ENCODE assay signal across 8 mouse cellular contexts in the genomic region with DNA sequence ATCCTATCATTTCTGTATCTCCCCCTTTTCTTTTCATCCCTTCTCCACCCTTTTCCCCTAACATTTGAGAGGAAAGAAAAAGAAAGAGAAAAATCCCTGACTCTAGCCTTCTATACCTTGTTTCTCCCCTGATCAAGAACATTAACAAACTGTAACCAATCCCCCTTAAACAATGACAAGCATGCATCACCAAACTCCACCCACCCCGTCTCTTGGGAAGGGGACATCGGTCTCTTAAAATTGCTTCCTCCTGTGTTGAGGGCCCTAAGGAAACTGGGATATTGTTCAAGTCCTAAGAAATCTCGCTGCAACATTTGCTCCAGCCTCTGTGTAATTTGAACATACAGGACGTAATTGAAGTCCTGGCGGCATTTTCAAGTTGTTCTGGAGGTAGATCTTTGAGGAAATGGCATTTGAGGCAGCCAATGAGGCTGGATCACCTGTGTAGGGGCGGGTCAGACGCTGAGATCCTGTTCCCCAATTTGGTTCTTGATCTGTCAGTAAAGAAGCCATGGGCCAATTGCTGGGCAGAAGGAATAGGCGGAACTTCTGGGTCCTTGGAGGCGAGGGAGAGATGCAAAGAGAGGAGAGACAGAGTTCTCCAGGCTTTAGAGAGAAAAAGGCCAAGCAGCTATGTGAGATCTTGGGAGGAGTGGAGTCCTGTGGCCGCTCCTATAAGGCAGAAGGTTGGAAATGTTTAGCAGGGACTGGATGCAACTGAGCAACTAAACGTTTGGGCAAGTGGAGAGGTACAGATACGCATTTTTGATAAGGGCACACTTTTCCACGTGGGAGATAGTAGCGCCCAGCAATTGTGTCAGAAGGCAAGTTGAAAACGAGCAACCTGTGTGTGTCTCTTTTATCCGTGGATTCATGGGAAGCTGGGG. TPM values are rescaled to one million over a fixed set of nuclear protein-coding genes. Genes with fewer than 3 reads are reported as not detected.
DNase-seq lines count a peak whose midpoint lies in the region; ATAC-seq lines count a peak whose summit lies in the region.

No protein-coding gene starts in this region.

- peak overlapping the region; percentile 32 for H3K4me3 ChIP-seq in hindbrain, embryonic 14.5 days (replicated peaks; ENCODE audit: low read length)

- no peak overlapping the region for H3K27ac ChIP-seq in hindbrain, embryonic 14.5 days

- ATAC-seq in hindbrain, embryonic 14.5 days (ENCODE audit: low FRiP score), result peak; percentile 95

- H3K4me1 ChIP-seq in hindbrain, embryonic 14.5 days (replicated peaks; ENCODE audit: control insufficient read depth, insufficient read depth, low read length), result 0 out of 2 replicates have a peak, but pooled peaks cover 3% of the 10 kb centered on the region

- H3K9ac ChIP-seq in hindbrain, embryonic 14.5 days, result peak overlapping the region; percentile 37

- WGBS in hindbrain, embryonic 14.5 days, result 4% methylated on average over 16 of the region's 16 CpGs

- 0 out of 2 replicates have a peak, but pooled peaks cover 11% of the 10 kb centered on the region for H3K27me3 ChIP-seq in hindbrain, embryonic 14.5 days (ENCODE audit: control insufficient read depth, insufficient read depth, low read length)

- H3K9me3 ChIP-seq in hindbrain, embryonic 14.5 days (ENCODE audit: control insufficient read depth, low read length), result no peaks in the 10 kb centered on the region

- no peaks in the 10 kb centered on the region for H3K36me3 ChIP-seq in hindbrain, embryonic 14.5 days (replicated peaks; ENCODE audit: control insufficient read depth, insufficient read depth)

- DNase-seq in ZHBTc4 (ENCODE audit: low read depth, low spot score), result peak; percentile 95
- DNase-seq in cerebellum, postnatal 10 days, result peak; percentile 85 to 87
- DNase-seq in frontal cortex, adult 2 months (ENCODE audit: extremely low spot score in 1 of 2, low spot score in 1 of 2), result peak; percentile 89 to 93
- peak; percentile 83 for DNase-seq in hindbrain, embryonic 14.5 days (ENCODE audit: low spot score)
- peak; percentile 72 to 86 for DNase-seq in layer of hippocampus, postnatal 14 days (ENCODE audit: low spot score in 2 of 2)
- peak; percentile 85 for DNase-seq in lung, postnatal 10 days
- peak; percentile 91 for DNase-seq in retina, postnatal 1 day
- DNase-seq in urinary bladder, postnatal 25 days (ENCODE audit: low spot score), result peak; percentile 60

- peak overlapping the region; percentile 72 for H3K4me2 ChIP-seq in hindbrain, embryonic 14.5 days (replicated peaks)

RNA-seq across cellular contexts. Expression of a gene that starts 5.5 kb away (rescaled TPM):
- polyA plus RNA-seq in frontal cortex, adult 2 months (2012; rRNA removed), result 121 and 126 TPM in 2 replicates
- 55.9 and 57.1 TPM in 2 replicates for polyA plus RNA-seq in hindbrain, embryonic 14.5 days (2014; fragmentation: Nextera tagmentation; extraction: Ambion mirVana)
- 10 to 100 TPM; 34.2 to 40.9 TPM for total RNA-seq in layer of hippocampus, postnatal 14 days (2021)

RNA-seq across cellular contexts. Expression of a gene that starts 23.9 kb away (rescaled TPM):
- polyA plus RNA-seq in frontal cortex, adult 2 months (2012; rRNA removed), result 1.7 and 1.9 TPM in 2 replicates
- 0.40 TPM in 1 of 2 replicates, not detected in the other for polyA plus RNA-seq in hindbrain, embryonic 14.5 days (2014; fragmentation: Nextera tagmentation; extraction: Ambion mirVana)
- total RNA-seq in layer of hippocampus, postnatal 14 days (2021), result 1 to 10 TPM in 1 of 2 experiments, under 1 TPM in 1; 0.81 to 1.1 TPM

RNA-seq across cellular contexts. Expression of a gene that starts 35.0 kb away (rescaled TPM):
- polyA plus RNA-seq in frontal cortex, adult 2 months (2012; rRNA removed), result 0.38 and 0.52 TPM in 2 replicates
- polyA plus RNA-seq in hindbrain, embryonic 14.5 days (2014; fragmentation: Nextera tagmentation; extraction: Ambion mirVana), result 0.23 and 0.65 TPM in 2 replicates
- under 1 TPM; 0.33 to 0.41 TPM for total RNA-seq in layer of hippocampus, postnatal 14 days (2021)

RNA-seq across cellular contexts. Expression of a gene that starts 56.3 kb away (rescaled TPM):
- polyA plus RNA-seq in frontal cortex, adult 2 months (2012; rRNA removed), result 45.3 and 68.8 TPM in 2 replicates
- 70.0 and 102 TPM in 2 replicates for polyA plus RNA-seq in hindbrain, embryonic 14.5 days (2014; fragmentation: Nextera tagmentation; extraction: Ambion mirVana)
- 10 to 100 TPM; 36.2 to 37.0 TPM for total RNA-seq in layer of hippocampus, postnatal 14 days (2021)

RNA-seq across cellular contexts. Expression of a gene that starts 59.5 kb away (rescaled TPM):
- polyA plus RNA-seq in frontal cortex, adult 2 months (2012; rRNA removed), result 73.0 and 76.7 TPM in 2 replicates
- polyA plus RNA-seq in hindbrain, embryonic 14.5 days (2014; fragmentation: Nextera tagmentation; extraction: Ambion mirVana), result 34.1 and 34.4 TPM in 2 replicates
- 10 to 100 TPM; 29.8 to 35.0 TPM for total RNA-seq in layer of hippocampus, postnatal 14 days (2021)
